Mouse (Mus musculus): ENCODE measurements around the gene Mtmr10.

Gene Mtmr10

GRCm38 (mm10) chr7:64287414-64288091 is at the start of gene Mtmr10:
Mtmr10 (plus strand) TSS chr7:64287653.
- peak; percentile 100 for DNase-seq (ENCODE audit: low spot score in 2 of 2)

- no peak for DNase-seq (ENCODE audit: low spot score in 2 of 2)
These were observed 49.7 kb upstream of the Mtmr10 start for GRCm38 (mm10) chr7:64237747-64238146.

- DNase-seq (ENCODE audit: low spot score in 2 of 2) = no peak
These were observed 48.9 kb upstream of the Mtmr10 start for GRCm38 (mm10) chr7:64238410-64239086.

DNA sequence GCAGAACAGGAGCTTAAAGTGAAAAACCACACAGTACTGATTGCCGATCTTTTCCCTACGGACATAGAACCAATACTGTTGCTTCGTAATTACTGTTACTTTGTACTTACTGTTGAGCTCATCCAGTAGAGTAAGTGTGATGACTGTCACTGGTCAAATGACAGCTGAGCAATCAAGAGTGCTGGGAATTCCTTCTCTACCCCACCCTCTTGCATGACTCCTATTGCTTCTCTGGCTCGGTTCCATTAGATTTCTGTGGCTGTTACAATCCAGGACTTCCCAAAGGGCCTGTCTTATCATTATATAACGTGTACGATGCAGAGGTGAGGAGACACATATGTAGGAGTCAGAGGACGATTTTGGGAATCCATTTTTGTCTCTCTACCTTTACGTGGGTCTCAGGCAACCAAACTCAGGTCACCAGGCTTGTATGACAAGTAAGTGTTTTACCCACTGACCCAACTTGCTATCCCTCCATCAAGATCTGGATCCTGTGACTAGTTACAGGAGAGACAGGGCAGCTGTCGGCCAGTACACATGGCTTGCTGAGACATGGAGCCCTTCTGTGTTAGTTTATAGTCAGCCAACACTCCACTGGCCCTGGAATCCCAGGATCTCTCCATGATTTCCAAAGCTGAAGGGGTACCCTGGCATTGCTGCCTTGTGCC is 48.2 kb upstream of the Mtmr10 start:
- DNase-seq (ENCODE audit: low spot score in 2 of 2) = no peak

- DNase-seq (ENCODE audit: low spot score in 2 of 2) = no peak
These were observed 47.6 kb upstream of the Mtmr10 start for GRCm38 (mm10) chr7:64239806-64240315.

- DNase-seq (ENCODE audit: low spot score in 2 of 2) = no peak
These were observed 45.0 kb upstream of the Mtmr10 start for GRCm38 (mm10) chr7:64242424-64242823.

- DNase-seq (ENCODE audit: low spot score in 2 of 2) = no peak
These were observed 43.1 kb upstream of the Mtmr10 start for GRCm38 (mm10) chr7:64244371-64244770.

DNA sequence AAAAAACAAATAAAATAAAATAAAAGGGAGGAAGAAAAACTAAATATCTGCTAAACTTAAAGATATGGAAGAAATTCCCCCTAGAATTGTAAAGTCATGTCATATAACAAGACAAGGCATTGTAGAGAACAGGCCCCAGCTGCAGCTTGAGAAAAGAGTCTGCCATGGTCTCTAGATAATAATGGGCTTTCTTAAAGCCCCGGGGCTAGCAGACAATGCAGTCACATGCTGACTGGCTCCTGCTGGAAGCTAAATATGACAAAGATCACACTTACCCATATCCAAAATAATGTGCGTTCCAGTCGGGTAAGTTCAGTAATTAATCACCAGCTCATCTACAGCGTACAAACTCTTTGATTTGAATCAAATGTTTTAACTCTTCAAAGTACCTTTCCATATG is 40.7 kb upstream of the Mtmr10 start:
- DNase-seq (ENCODE audit: low spot score in 2 of 2) = no peak

DNA sequence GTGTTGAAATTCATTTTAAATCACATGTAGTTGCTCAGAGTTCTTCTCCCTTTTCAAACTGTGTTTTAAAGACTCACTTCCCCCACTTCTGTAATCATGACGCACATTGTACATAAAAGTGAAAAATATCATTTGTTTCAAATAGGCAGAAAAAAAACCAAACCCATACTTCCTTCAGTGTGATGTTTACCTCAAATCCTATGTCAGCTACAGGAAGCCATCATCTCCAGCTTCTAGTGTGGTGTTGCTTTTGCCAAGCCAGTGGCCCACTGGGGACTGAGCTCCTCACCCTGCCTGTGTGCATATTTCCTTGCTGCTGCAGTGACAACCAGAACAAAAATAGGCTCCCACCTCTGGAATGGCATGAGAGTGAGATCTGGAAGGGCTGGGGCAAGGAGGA is 39.1 kb upstream of the Mtmr10 start:
- no peak for DNase-seq (ENCODE audit: low spot score in 2 of 2)

DNA sequence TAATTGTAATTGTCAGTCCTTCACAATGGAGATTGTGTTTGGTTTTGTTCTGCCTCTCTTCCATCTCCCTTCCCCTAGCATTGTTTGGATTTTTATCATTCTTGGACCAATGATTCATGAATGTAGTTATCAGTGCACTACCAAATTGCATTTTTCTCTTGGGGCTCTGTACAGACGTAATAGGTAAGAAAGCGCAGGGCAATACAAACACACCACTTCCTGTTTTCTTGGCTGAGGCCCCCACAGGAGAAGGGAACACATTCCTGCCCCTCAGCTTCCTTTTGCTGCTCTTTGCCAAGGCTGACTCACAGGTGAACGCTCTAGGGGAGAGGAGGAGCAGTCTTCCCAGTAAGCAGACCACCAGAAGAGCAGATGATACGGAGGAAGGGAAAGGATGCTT is 37.7 kb upstream of the Mtmr10 start:
- no peak for DNase-seq (ENCODE audit: low spot score in 2 of 2)

DNA sequence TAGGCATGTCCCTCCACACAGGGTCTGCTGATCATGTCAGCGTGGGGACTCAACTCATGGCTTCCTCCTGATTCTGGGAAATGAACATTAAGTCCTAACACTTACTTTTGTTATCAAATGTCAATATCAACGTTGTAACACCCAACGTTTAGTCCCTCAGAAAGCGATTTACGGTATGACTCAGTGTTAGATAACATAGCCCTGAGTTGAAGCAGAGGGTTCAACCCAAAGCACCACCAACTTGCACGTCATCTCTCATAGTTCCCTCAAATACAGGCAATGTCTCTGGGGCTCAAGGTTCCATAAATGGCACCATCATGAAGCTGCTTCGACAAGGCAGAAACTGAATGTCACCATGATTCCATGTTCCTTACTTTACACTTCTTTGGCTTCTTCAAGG is 37.0 kb upstream of the Mtmr10 start:
- DNase-seq (ENCODE audit: low spot score in 2 of 2) = no peak

- DNase-seq (ENCODE audit: low spot score in 2 of 2) = no peak
These were observed 33.7 kb upstream of the Mtmr10 start for GRCm38 (mm10) chr7:64253736-64254135.

- DNase-seq (ENCODE audit: low spot score in 2 of 2) = no peak
These were observed 21.8 kb upstream of the Mtmr10 start for GRCm38 (mm10) chr7:64265502-64266279.

GRCm38 (mm10) chr7:64266587-64266986 is 20.9 kb upstream of the Mtmr10 start:
- no peak for DNase-seq (ENCODE audit: low spot score in 2 of 2)

- DNase-seq (ENCODE audit: low spot score in 2 of 2) = peak; percentile 39 to 52
These were observed 15.5 kb upstream of the Mtmr10 start for GRCm38 (mm10) chr7:64271926-64272325.

DNA sequence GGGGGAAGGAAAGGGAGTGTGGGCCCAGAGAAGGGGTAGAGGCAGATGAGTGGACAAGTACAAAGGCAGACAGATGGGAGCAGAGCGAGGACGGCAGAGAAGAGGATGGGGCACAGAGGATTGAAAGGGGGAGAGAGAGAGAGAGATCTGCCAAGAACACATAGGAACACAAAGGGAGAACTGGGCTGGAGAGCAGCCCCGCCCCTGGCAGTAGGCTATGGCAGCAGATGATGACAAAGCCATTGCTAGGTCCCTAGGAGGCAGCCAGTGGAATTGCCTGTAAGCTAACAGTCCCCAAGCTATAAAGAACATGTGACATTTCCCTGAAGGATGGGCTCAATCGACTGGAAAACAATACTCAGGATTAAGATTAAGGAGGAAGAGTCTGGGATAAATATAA is 11.9 kb upstream of the Mtmr10 start:
- DNase-seq (ENCODE audit: low spot score in 2 of 2) = no peak

DNA sequence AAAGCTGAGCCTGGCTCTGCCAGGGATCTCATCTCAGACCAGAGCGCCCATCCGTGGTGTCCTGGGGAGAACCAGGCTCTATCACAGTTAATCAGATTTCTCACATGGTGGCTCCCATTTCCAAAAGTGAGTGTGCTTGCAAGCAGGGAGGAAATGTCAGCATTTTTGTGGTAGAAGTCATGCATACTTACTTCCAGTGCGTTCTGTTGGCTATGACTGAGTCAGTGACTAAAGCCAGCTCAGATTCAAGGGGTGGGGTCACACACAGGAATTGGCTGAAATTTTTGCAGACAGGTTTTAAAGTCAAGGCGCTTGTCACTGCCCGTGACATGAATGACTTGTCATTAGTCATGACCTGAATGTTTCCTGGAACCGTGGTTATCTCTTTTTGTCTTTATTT is 10.5 kb upstream of the Mtmr10 start:
- no peak for DNase-seq (ENCODE audit: low spot score in 2 of 2)

DNA sequence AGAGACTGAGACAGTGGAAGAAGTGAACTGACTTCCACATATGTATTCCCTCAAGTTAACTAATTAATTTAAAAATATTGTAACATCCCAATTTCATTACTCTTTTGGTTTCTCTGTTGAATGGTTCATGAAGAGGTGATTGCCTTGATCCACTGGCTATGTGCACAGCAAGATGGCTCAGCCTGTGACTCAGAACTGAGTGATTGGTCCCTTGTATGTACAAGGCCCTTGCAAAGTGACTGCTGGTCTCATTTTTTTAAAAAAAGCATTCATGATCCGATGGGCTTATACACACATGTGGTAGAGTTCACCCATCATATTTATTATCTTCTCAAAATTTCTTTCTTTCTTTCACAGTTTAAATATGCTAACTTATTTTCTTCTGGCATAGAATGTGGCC is 8.9 kb upstream of the Mtmr10 start:
- no peak for DNase-seq (ENCODE audit: low spot score in 2 of 2)

- DNase-seq (ENCODE audit: low spot score in 2 of 2) = no peak
These were observed 7.9 kb upstream of the Mtmr10 start for GRCm38 (mm10) chr7:64279548-64279947.

GRCm38 (mm10) chr7:64286566-64286965 is 887 bp upstream of the Mtmr10 start:
- DNase-seq (ENCODE audit: low spot score in 2 of 2) = no peak

GRCm38 (mm10) chr7:64289416-64289815 is 2.0 kb downstream of the Mtmr10 start:
- no peak for DNase-seq (ENCODE audit: low spot score in 2 of 2)

- DNase-seq (ENCODE audit: low spot score in 2 of 2) = no peak
These were observed 3.0 kb downstream of the Mtmr10 start for GRCm38 (mm10) chr7:64290431-64290830.
